Mouse (Mus musculus) myocyte (in vitro differentiated cells): Measurements from ENCODE around the gene Dnmt3a. TPM values are rescaled to one million over a fixed set of nuclear protein-coding genes. Genes with fewer than 3 reads are reported as not detected.

Source experiments
- H3K27me3 ChIP-seq: one replicate; pipeline ENCODE4 v1.6.1; 2011; ENCODE audit not compliant: control insufficient read depth, insufficient read depth, insufficient read length
- H3K36me3 ChIP-seq: one replicate; pipeline ENCODE4 v1.6.1; 2011; ENCODE audit not compliant: control insufficient read depth, insufficient read depth
- H3K4me2 ChIP-seq: one replicate; pipeline ENCODE4 v1.6.1; 2011; ENCODE audit warnings: low read depth, control low read depth
- H3K4me3 ChIP-seq: one replicate; pipeline ENCODE4 v1.5.1; 2011; ENCODE audit warnings: mild to moderate bottlenecking, control low read depth, moderate library complexity
- H3K79me2 ChIP-seq: one replicate; pipeline ENCODE4 v1.6.1; 2011; ENCODE audit not compliant: control insufficient read depth, insufficient read depth
- H3ac ChIP-seq: one replicate; pipeline ENCODE4 v1.6.1; 2011; ENCODE audit not compliant: control insufficient read depth, insufficient read length
- CEBPB ChIP-seq: IDR thresholded peaks from 2 replicates; pipeline ENCODE4 v1.6.1; 2011; ENCODE audit warnings: mild to moderate bottlenecking, moderate library complexity; ENCODE audit not compliant: poor library complexity, insufficient read depth, severe bottlenecking
- E2F4 ChIP-seq: IDR thresholded peaks from one replicate; pipeline ENCODE4 v1.6.1; 2011; ENCODE audit warnings: mild to moderate bottlenecking, control low read depth, moderate library complexity; ENCODE audit not compliant: insufficient read depth
- MAX ChIP-seq: IDR thresholded peaks from one replicate; pipeline ENCODE4 v1.6.1; 2011; ENCODE audit warnings: low read depth, mild to moderate bottlenecking, control low read depth
- MYOD1 ChIP-seq, 3 experiments: IDR thresholded peaks; one replicate each; pipeline ENCODE4 v1.6.1; 2011; ENCODE audit warnings: control low read depth in 2 of 3, low read depth in 2 of 3, mild to moderate bottlenecking in 2 of 3, moderate library complexity in 1 of 3; ENCODE audit not compliant: insufficient read length in 2 of 3, control insufficient read depth in 1 of 3
- MYOG ChIP-seq, 3 experiments: IDR thresholded peaks; one replicate each; pipeline ENCODE4 v1.6.1; 2011; ENCODE audit warnings: control low read depth in 2 of 3, low read depth in 2 of 3, mild to moderate bottlenecking in 2 of 3; ENCODE audit not compliant: insufficient read length in 2 of 3, control insufficient read depth in 1 of 3, insufficient read depth in 1 of 3
- POLR2A ChIP-seq: IDR thresholded peaks from one replicate; pipeline ENCODE4 v1.6.1; 2011; ENCODE audit warnings: low read depth, mild to moderate bottlenecking, control low read depth, moderate library complexity; ENCODE audit not compliant: insufficient read length
- POLR2AphosphoS2 ChIP-seq: IDR thresholded peaks from one replicate; pipeline ENCODE4 v1.6.1; 2011; ENCODE audit warnings: low read depth, control low read depth; ENCODE audit not compliant: insufficient read length
- REST ChIP-seq: IDR thresholded peaks from one replicate; pipeline ENCODE4 v1.6.1; 2011; ENCODE audit warnings: mild to moderate bottlenecking, control low read depth, moderate library complexity; ENCODE audit not compliant: insufficient read depth, insufficient read length
- SRF ChIP-seq: IDR thresholded peaks from one replicate; pipeline ENCODE4 v1.6.1; 2011; ENCODE audit warnings: low read depth; ENCODE audit not compliant: control insufficient read depth, insufficient read length
- TCF12 ChIP-seq: IDR thresholded peaks from one replicate; pipeline ENCODE4 v1.6.1; 2011; ENCODE audit warnings: mild to moderate bottlenecking, control low read depth; ENCODE audit not compliant: poor library complexity, insufficient read depth, severe bottlenecking
- TCF3 ChIP-seq: IDR thresholded peaks from one replicate; pipeline ENCODE4 v1.6.1; 2011; ENCODE audit warnings: low read depth, control low read depth; ENCODE audit not compliant: insufficient read length
- USF1 ChIP-seq: IDR thresholded peaks from one replicate; pipeline ENCODE4 v1.6.1; 2011; ENCODE audit warnings: low read depth, mild to moderate bottlenecking, control low read depth, moderate library complexity
- polyA plus RNA-seq: library from polyadenylated mRNA; unstranded; fragments of >200 nt; fragmentation: generic; extraction: Trizol; gene quantifications from one replicate; pipeline ENCODE4 v1.2.1, GENCODE M21; 2012; ENCODE audit warnings: missing spikeins

The Dnmt3a gene
- polyA plus RNA-seq, 1 experiment: 4.6 TPM

GRCm38 (mm10) chr12:3792248-3792647 lies 13.6 kb upstream of the Dnmt3a start:
- peak overlapping the region; percentile 73 for H3K4me2 ChIP-seq
- no peak overlapping the region for H3ac ChIP-seq
- no peaks in the 10 kb centered on the region for H3K36me3 ChIP-seq
- no peaks in the 10 kb centered on the region for H3K27me3 ChIP-seq
- no peak overlapping the region for H3K4me3 ChIP-seq
- TF ChIP-seq SRF (no peak), USF1 (no peak), MAX (no peak), MYOG (IDR thresholded peaks at IDR 0.05; ENCODE audit: control insufficient read depth in 1 of 3, insufficient read depth in 1 of 3, insufficient read length in 2 of 3, low read depth in 2 of 3) (no peak), E2F4 (no peak), TCF12 (no peak), POLR2A (no peak), TCF3 (no peak), REST (no peak), MYOD1 (IDR thresholded peaks at IDR 0.05; ENCODE audit: control insufficient read depth in 1 of 3, insufficient read length in 2 of 3, low read depth in 2 of 3) (no peak), POLR2AphosphoS2 (no peak)
- no peaks in the 10 kb centered on the region for H3K79me2 ChIP-seq

DNA sequence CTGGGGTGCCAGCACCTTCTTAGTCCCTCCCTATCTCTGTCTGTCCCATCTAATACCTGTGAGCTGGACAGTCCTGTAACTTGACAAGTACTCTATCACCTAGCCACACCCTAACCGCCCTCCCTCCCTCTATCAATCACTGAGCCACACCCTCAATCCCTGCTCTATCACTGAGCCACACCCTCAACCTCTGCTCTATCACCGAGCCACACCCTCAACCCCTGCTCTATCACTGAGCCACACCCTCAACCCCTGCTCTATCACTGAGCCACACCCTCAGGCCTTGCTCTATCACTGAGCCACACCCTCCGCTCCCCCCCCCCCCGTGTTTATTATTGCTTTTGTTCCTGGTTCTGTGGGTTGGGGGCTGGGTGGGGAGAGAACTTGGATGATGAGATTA lies 10.2 kb upstream of the Dnmt3a start:
- Histone ChIP-seq H3K4me2 (no peak overlapping the region), H3K79me2 (no peaks in the 10 kb centered on the region), H3K36me3 (no peaks in the 10 kb centered on the region), H3ac (no peak overlapping the region), H3K4me3 (no peak overlapping the region), H3K27me3 (peaks cover 5% of the 10 kb centered on the region)
- TF ChIP-seq E2F4 (no peak), TCF3 (no peak)

DNA sequence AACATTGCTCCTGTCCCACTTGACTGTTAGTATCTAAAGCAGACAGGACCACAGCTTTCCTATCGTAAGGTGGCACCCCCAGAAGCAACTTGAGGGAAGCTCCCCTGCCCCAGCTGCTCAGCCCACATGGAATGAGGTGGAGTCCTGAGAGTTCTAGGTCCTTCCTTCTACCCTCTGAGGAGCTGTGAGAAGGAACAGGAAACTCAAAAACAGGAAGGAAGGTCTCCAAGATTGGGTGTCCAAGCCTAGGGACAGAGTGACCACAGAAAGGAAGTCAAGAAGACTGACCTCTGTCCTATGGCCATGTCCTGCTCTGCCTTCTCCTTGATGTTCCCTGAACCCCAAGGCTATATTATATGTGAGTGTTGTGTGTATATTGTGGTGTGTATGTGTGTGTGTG lies 6.3 kb upstream of the Dnmt3a start:
- Histone ChIP-seq H3ac (no peak overlapping the region), H3K36me3 (no peaks in the 10 kb centered on the region), H3K4me2 (no peak overlapping the region), H3K27me3 (peaks cover 14% of the 10 kb centered on the region), H3K4me3 (no peak overlapping the region), H3K79me2 (no peaks in the 10 kb centered on the region)
- TF ChIP-seq E2F4 (no peak), MYOG (IDR thresholded peaks at IDR 0.05; ENCODE audit: control insufficient read depth in 1 of 3, insufficient read depth in 1 of 3, insufficient read length in 2 of 3, low read depth in 2 of 3) (no peak), SRF (no peak)

DNA sequence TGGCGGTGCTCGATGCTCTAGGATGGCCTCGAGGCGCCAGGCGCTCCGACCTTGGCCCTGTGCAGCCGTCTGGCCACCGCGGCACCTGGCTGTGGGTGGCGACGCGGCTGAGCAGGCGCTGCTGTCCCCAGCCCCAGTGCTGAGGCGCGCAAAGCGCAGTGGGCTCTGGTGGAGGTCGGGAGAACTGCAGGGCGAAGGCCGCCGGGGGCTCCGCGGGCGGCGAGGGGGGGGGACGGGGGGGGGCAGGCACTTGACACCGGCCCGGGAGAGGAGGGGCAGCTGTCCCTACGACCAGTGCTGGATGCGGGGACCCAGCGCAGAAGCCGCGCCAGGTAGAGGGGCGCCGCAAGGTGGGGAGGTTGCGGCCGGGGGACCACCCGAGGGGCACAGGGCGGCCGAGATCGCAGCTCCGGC lies 471 bp downstream of the Dnmt3a start:
- Histone ChIP-seq H3K4me3 (peak overlapping the region; percentile 9), H3K27me3 (peaks cover 14% of the 10 kb centered on the region), H3K4me2 (peak overlapping the region; percentile 77), H3K36me3 (no peaks in the 10 kb centered on the region), H3ac (peak overlapping the region; percentile 89), H3K79me2 (peaks cover 3% of the 10 kb centered on the region)
- TF ChIP-seq REST: peak; percentile 79
- TF ChIP-seq MAX: no peak
- TF ChIP-seq TCF3: no peak
- TF ChIP-seq MYOG (IDR thresholded peaks at IDR 0.05; ENCODE audit: control insufficient read depth in 1 of 3, insufficient read depth in 1 of 3, insufficient read length in 2 of 3, low read depth in 2 of 3): peak in 2 of 3 experiments; percentile 59 to 61
- TF ChIP-seq USF1: no peak
- TF ChIP-seq MYOD1 (IDR thresholded peaks at IDR 0.05; ENCODE audit: control insufficient read depth in 1 of 3, insufficient read length in 2 of 3, low read depth in 2 of 3): peak in 2 of 3 experiments; percentile 43 to 69
- no peak for TF ChIP-seq SRF
- no peak for TF ChIP-seq POLR2A
- TF ChIP-seq CEBPB: no peak
- TF ChIP-seq POLR2AphosphoS2: no peak

- peak overlapping the region; percentile 89 for H3ac ChIP-seq
- peak overlapping the region; percentile 77 for H3K4me2 ChIP-seq
- no peaks in the 10 kb centered on the region for H3K36me3 ChIP-seq
- TF ChIP-seq E2F4 (no peak), POLR2A (peak; percentile 88), REST (no peak), POLR2AphosphoS2 (peak; percentile 65)
- H3K4me3 ChIP-seq: peak overlapping the region; percentile 9
- H3K79me2 ChIP-seq: peaks cover 3% of the 10 kb centered on the region
- peaks cover 14% of the 10 kb centered on the region for H3K27me3 ChIP-seq
These were observed 1.1 kb downstream of the Dnmt3a start for GRCm38 (mm10) chr12:3806703-3807547.
